Mouse (Mus musculus) cortical plate, adult 2 months (tissue): ENCODE results near the gene Ndrg4.

Experiments
- CTCF ChIP-seq: fragments of 200-500 bp; IDR thresholded peaks from 2 replicates; pipeline ENCODE4 v1.5.1; 2011; ENCODE audit warnings: mild to moderate bottlenecking, control low read depth, low read length; ENCODE audit not compliant: insufficient read depth; ENCODE audit errors: extremely low read depth
- POLR2A ChIP-seq: fragments of 200-500 bp; IDR thresholded peaks from 2 replicates; pipeline ENCODE4 v1.6.1; 2011; ENCODE audit warnings: mild to moderate bottlenecking, low read length, control low read depth; ENCODE audit not compliant: insufficient read depth; ENCODE audit errors: extremely low read depth

DNA sequence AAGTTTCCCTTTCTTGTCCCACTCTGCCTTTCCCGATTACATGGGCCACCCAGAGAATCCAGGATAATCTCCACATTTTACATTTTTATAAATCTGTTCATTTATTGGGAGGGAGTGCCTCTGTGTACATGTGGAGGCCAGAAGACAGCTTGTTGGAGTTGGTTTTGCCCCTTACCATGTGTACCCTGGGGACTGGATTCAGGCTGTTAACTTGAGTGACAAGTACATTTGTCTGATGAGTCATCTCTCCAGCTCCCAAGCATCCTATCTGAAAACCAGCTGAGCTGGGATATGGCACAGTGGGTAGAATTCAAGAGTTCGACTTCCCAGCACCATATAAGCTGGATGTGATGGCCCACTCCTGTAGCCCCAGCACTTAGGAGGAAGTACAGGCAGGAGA, 6.8 kb upstream of the Ndrg4 start:
- TF ChIP-seq CTCF (no peak), POLR2A (no peak)
